Mouse (Mus musculus): Measurements from ENCODE around the gene Olfr1338.
"Not testable (repeated sequence)": the region's sequence is repeated elsewhere in the genome, so short reads cannot be mapped to it uniquely, and the experiment has no call there.

Gene Olfr1338

GRCm38 (mm10) chr4:118758637-118759036, at the start of gene Olfr1338:
Gene Olfr1338, minus strand, starts transcription at chr4:118758737.
- no peak for DNase-seq (ENCODE audit: inconsistent ontology term)

DNA sequence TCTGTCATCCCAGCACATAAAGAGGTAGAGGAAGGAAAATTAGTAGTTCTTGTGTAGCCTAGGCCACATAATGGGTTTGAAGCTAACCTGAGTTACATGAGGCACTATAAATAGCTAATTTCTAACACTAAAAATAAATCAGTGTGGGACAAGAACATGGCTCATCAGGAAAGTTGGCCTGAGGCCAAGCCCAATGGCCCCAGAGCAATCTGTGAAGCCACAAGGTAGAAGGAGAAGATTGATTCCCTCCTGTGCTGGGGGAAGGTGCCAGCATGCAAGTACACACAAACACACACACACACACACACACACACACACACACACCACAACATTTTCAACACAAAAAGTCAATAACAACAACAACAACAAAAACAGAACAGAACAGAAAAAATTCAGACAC, 34.3 kb upstream of the Olfr1338 start:
- not testable (repeated sequence) for DNase-seq (ENCODE audit: inconsistent ontology term)

GRCm38 (mm10) chr4:118782486-118782885, 23.9 kb upstream of the Olfr1338 start, which contains the start of gene Olfr1337:
Gene Olfr1337, minus strand, starts transcription at chr4:118782586.
- DNase-seq (ENCODE audit: inconsistent ontology term): no peak

DNA sequence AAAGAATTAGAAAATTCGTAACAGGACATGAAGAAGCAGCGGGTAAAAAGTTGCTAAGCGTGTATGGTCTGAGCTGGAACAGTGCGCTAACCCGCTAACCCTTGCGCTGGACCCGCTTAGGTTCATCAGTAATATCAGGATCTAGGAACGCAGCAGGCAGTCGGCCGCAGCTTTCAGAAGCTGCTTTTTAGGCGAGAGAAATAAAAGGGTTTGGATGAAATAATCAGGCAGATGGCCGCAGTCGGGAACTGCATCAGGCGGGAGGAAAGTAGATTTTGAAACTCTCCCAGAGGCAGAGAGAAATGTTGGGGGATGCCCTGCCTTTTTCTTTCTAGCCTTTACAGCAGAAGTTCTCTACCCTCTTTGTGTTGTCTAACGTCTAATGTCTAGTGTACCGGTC, 16.7 kb downstream of the Olfr1338 start:
- no peak for DNase-seq (ENCODE audit: inconsistent ontology term)

GRCm38 (mm10) chr4:118740988-118741698, 17.4 kb downstream of the Olfr1338 start:
- no peak for DNase-seq (ENCODE audit: inconsistent ontology term)

DNA sequence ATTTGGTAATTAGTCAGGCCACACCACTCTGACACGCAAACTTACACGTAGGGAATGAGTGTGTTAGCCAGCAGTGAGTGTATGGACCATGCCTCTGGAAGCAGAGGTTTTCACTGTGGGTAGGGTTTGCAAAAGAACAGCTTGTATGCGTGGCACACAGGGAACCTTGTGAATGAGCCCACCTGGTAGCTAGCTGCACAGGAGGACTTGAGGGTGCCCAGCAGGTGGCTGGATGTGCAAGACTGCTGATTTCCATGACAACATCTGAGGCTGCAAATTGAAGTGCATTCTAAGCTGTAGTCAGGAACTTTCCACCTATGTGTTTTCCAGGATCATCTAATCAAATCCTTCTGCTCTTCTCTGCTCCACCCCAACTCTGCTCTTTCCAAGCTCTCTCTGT, 19.0 kb downstream of the Olfr1338 start:
- DNase-seq (ENCODE audit: inconsistent ontology term): no peak

- DNase-seq (ENCODE audit: inconsistent ontology term): no peak
Observed at GRCm38 (mm10) chr4:118731875-118732274, 26.7 kb downstream of the Olfr1338 start, which contains the start of gene Olfr1339. Gene Olfr1339, plus strand, starts transcription at chr4:118732175.

DNA sequence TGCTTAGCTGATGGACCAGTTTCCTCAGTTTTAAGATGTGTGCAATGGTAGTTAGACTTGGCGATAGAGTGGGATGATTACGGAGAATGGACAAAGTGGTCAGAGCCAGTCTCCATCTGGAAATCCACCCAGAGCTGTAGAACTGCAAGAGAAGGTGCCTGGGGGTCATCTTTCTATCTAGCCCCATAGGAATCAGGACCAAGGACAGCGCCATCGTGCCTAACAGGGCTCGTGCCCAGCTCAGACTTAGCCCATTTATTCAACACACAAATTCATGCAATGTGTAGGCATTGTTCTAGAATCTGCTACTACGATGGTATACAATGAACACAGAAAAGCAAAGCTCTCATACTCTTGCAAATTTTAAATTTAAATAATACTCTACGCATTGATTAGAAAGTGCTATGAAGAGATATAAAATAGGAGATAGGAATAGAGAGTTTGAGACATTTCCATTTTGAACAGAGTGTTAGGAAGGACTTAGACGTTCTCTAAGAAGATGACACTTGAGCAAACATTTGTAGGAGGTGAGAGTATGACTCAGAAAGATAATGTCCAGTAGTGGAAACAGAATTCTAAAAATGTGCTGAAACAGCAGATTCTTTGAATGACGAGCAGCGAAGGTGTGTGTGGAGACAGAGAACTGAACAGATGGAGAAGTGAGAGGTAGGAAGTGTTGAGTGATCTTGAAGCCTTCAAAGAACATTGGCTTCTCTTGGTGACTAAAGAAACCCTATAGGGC, 36.6 kb downstream of the Olfr1338 start:
- no peak for DNase-seq (ENCODE audit: inconsistent ontology term)

DNA sequence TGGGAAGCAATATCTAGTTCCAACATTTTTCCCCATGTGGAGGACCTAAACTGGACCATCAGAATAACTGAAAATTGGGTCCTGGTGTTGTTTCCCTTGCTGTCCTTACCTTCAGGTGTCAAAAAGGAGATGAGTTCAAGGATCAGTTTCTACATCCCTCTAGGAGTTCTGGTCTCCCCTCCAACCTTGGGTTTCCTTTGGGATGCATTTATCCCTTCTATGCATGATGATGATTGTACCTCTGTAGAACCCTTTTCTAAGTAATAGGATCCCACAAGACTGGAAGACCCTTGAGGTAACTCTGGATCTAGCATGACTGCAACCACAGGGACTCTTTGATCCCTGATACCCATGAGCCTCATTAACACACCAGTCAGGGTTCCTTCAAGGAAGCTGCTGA, 38.7 kb downstream of the Olfr1338 start, which contains the start of gene Olfr1340:
TSS of gene Olfr1340 (plus strand) at position 301 of the 400 bp plus-strand sequence.
- DNase-seq (ENCODE audit: inconsistent ontology term): no peak

GRCm38 (mm10) chr4:118711656-118712055, 46.9 kb downstream of the Olfr1338 start:
- no peak for DNase-seq (ENCODE audit: inconsistent ontology term)

DNA sequence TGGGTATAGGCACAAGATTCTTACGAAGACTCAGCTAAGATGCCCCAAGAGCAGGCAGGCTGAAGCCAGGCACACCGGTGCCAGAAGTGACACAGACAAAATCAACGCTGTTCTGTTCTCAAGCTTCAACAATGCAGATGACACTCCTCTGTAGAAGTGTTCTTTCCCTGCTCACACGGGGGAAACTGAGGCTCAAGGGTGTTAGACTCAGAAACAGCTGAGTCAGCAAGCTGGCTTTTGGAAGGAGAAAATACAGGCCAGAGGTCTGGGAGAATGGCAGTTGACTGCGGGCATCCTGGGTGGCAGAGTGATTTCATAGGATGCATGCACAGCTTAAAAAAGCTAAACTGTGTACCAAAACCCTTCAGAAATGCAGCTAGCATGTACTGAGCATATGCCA, 50.5 kb downstream of the Olfr1338 start:
- no peak for DNase-seq (ENCODE audit: inconsistent ontology term)

- DNase-seq (ENCODE audit: inconsistent ontology term): no peak
Observed at GRCm38 (mm10) chr4:118703223-118703622, 55.3 kb downstream of the Olfr1338 start, which contains the start of gene Olfr1341. Gene Olfr1341, plus strand, starts transcription at chr4:118703523.

Measured in Muller cell, postnatal 12 days (primary cell).